Mouse (Mus musculus) intestine, embryonic 14.5 days (tissue): ENCODE results near the gene Ddit4l. TPM values are rescaled to one million over a fixed set of nuclear protein-coding genes. Genes with fewer than 3 reads are reported as not detected.

Experiments
- microRNA-seq: library from miRNA; unstranded; fragments of <30 nt; microRNA quantifications from one replicate; pipeline ENCODE4, GENCODE M21; 2016
- polyA plus RNA-seq: library from polyadenylated mRNA; unstranded; fragments of >200 nt; fragmentation: Nextera tagmentation; extraction: Ambion mirVana; gene quantifications from 2 replicates; pipeline ENCODE4 v1.2.1, GENCODE M21; 2014

Ddit4l gene
- polyA plus RNA-seq, 1 experiment from 2014 or later = 1.2 TPM

Small RNAs within 50 kb of the gene (microRNA-seq; reads per million reads assigned to microRNA genes)
- not detected for gene Gm22468

Other genes with a start within 250 kb of the Ddit4l start
- not detected in 2 replicates for gene Gm21962, start 49.9 kb downstream of the Ddit4l start, polyA plus RNA-seq
- gene H2afz, start 242.9 kb downstream of the Ddit4l start, polyA plus RNA-seq = 1,744 and 1,778 TPM in 2 replicates
- 9.8 and 10.0 TPM in 2 replicates for gene Dnajb14, start 246.1 kb downstream of the Ddit4l start, polyA plus RNA-seq